Mouse (Mus musculus) right cerebral cortex, postnatal 4 days (tissue): ENCODE measurements at regions not wholly inside any gene's neighbourhood (a gene's known extent, or its start where the extent isn't known, plus 50 kb on each side); places are given as distances from the start of the nearest gene placed in this dataset.

Experiments
- DNase-seq: peaks from one replicate; pipeline ENCODE4 v3.0.0-alpha.2; 2022

- no peak for DNase-seq
These were observed 69.3 kb upstream of the Usp24 start for GRCm38 (mm10) chr4:106246695-106247094.

GRCm38 (mm10) chr4:106247398-106247797 is 68.6 kb upstream of the Usp24 start:
- no peak for DNase-seq

GRCm38 (mm10) chr4:106248272-106248671 is 67.7 kb upstream of the Usp24 start:
- no peak for DNase-seq

- no peak for DNase-seq
These were observed 66.8 kb upstream of the Usp24 start for GRCm38 (mm10) chr4:106249028-106249782.

- DNase-seq: no peak
These were observed 66.0 kb upstream of the Usp24 start for GRCm38 (mm10) chr4:106250048-106250447.

- DNase-seq: no peak
These were observed 64.6 kb upstream of the Usp24 start for GRCm38 (mm10) chr4:106251430-106251829.

GRCm38 (mm10) chr4:106252946-106253345 is 63.1 kb upstream of the Usp24 start:
- DNase-seq: no peak

GRCm38 (mm10) chr4:106254761-106255475 is 61.1 kb upstream of the Usp24 start:
- DNase-seq: no peak

- DNase-seq: peak; percentile 63
These were observed 59.9 kb upstream of the Usp24 start for GRCm38 (mm10) chr4:106255959-106256609.

- no peak for DNase-seq
These were observed 54.6 kb upstream of the Usp24 start for GRCm38 (mm10) chr4:106261404-106261803.

- DNase-seq: no peak
These were observed 54.0 kb upstream of the Usp24 start for GRCm38 (mm10) chr4:106261901-106262560.

- DNase-seq: no peak
These were observed 53.0 kb upstream of the Usp24 start for GRCm38 (mm10) chr4:106262751-106263725.
